Mouse (Mus musculus): Measurements from ENCODE around the gene Phgr1.

The Phgr1 gene

DNA sequence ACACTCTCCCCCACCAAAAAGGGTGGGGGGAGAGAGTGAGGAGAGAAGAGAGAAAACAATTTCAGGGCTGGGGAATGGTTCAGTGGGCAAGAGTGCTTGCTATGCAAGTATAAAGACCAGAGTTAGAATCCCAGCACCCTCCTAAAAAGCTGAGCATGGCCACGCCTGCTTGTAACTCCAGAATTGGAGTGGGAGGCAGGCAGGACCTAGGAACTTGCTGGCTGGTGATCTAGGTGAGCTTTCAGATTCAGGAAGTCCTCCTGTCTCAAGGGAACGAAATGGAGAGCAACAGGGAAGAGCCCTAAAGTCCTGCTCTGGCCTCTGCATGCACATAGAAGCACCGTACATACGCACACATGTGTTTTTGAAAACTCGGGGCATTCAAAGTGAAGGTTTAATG is 50.2 kb downstream of the Phgr1 start:
- no peak for DNase-seq (ENCODE audit: low spot score)

DNA sequence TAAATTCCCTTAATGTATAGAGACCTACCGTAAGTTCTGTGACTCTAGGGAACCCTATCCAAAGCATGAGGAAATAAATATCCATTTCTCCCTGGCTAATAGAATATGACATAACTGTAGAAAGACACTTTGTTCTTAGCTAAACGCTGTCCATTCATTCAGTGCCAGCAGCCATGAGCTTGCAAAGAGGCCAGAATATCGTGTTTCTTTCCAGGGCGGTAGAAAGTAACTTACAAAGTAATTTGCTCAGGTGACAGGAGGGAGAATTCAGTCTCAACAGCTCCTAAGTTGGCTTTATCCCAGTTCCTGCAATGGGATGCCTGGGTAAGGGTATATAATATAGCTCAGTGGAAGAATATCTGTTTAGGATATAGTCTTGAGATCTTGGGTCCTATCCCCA is 51.8 kb downstream of the Phgr1 start:
- no peak for DNase-seq (ENCODE audit: low spot score)
